Mouse (Mus musculus): ENCODE data around the gene Hbq1a. TPM values are rescaled to one million over a fixed set of nuclear protein-coding genes. Genes with fewer than 3 reads are reported as not detected.
"Not testable (repeated sequence)": the region's sequence is repeated elsewhere in the genome, so short reads cannot be mapped to it uniquely, and the experiment has no call there.

Hbq1a gene
- not detected in 2 replicates for total RNA-seq (2014; rRNA removed; ENCODE audit: low replicate concordance)
- polyA plus RNA-seq (2015; fragmentation: Nextera tagmentation; extraction: Ambion mirVana): 0.34 TPM in 1 of 2 replicates, not detected in the other

GRCm38 (mm10) chr11:32299865-32300264 is at the start of gene Hbq1a:
Hbq1a (plus strand) TSS chr11:32300069.
- not testable (repeated sequence) for H3K9me3 ChIP-seq (replicated peaks; ENCODE audit: control insufficient read depth, low read length); H3K27ac ChIP-seq (ENCODE audit: low read depth); H3K4me3 ChIP-seq (ENCODE audit: low read depth, low read length); DNase-seq (ENCODE audit: low spot score); H3K4me1 ChIP-seq (ENCODE audit: control insufficient read depth, insufficient read depth); H3K27me3 ChIP-seq (ENCODE audit: control insufficient read depth, insufficient read depth, low read length); H3K36me3 ChIP-seq (replicated peaks; ENCODE audit: control insufficient read depth, insufficient read depth, low read length); H3K9ac ChIP-seq (replicated peaks; ENCODE audit: low read depth, low read length)
- peak; percentile 70 for TF ChIP-seq CTCF (IDR thresholded peaks at IDR 0.05; ENCODE audit: low read depth)
- peak within 1 kb of the TSS; percentile 23; the same call in 1 of the 2 replicates for H3K4me2 ChIP-seq (ENCODE audit: low read depth, low read length)
- peak; percentile 24; the same call in 1 of the 2 replicates for ATAC-seq (ENCODE audit: insufficient read depth, low read depth)
- 6% methylated on average over 16 of the region's 16 CpGs for WGBS

- TF ChIP-seq CTCF (IDR thresholded peaks at IDR 0.05; ENCODE audit: low read depth) (no peak), EP300 (IDR thresholded peaks at IDR 0.05; ENCODE audit: low read depth) (no peak)
- no peak for ATAC-seq (ENCODE audit: insufficient read depth, low read depth)
- H3K27ac ChIP-seq (ENCODE audit: low read depth): no peak overlapping the region
Measured at GRCm38 (mm10) chr11:32250880-32251763, 48.7 kb upstream of the Hbq1a start.

GRCm38 (mm10) chr11:32253121-32253520 is 46.7 kb upstream of the Hbq1a start:
- peaks cover 56% of the 10 kb centered on the region for H3K36me3 ChIP-seq (replicated peaks; ENCODE audit: control insufficient read depth, insufficient read depth, low read length)
- no peak overlapping the region for H3K27ac ChIP-seq (ENCODE audit: low read depth)
- WGBS: 100% methylated on average over 1 of the region's 1 CpGs

More at GRCm38 (mm10) chr11:32250880-32251763, 48.7 kb upstream of the Hbq1a start:
- Histone ChIP-seq H3K4me1 (ENCODE audit: control insufficient read depth, insufficient read depth) (no peaks in the 10 kb centered on the region), H3K36me3 (replicated peaks; ENCODE audit: control insufficient read depth, insufficient read depth, low read length) (peaks cover 74% of the 10 kb centered on the region), H3K9me3 (replicated peaks; ENCODE audit: control insufficient read depth, low read length) (no peaks in the 10 kb centered on the region), H3K9ac (replicated peaks; ENCODE audit: low read depth, low read length) (no peak overlapping the region), H3K4me3 (ENCODE audit: low read depth, low read length) (no peak overlapping the region), H3K27me3 (ENCODE audit: control insufficient read depth, insufficient read depth, low read length) (no peaks in the 10 kb centered on the region), H3K4me2 (ENCODE audit: low read depth, low read length) (no peak overlapping the region)
- DNase-seq (ENCODE audit: low spot score): no peak
- WGBS: 79% methylated on average over 8 of the region's 8 CpGs

GRCm38 (mm10) chr11:32256146-32256545 is 43.7 kb upstream of the Hbq1a start:
- 92% methylated on average over 1 of the region's 1 CpGs for WGBS

More at GRCm38 (mm10) chr11:32253121-32253520, 46.7 kb upstream of the Hbq1a start:
- TF ChIP-seq EP300 (IDR thresholded peaks at IDR 0.05; ENCODE audit: low read depth): no peak
- no peak for TF ChIP-seq CTCF (IDR thresholded peaks at IDR 0.05; ENCODE audit: low read depth)
- Histone ChIP-seq H3K27me3 (ENCODE audit: control insufficient read depth, insufficient read depth, low read length) (no peaks in the 10 kb centered on the region), H3K4me3 (ENCODE audit: low read depth, low read length) (no peak overlapping the region), H3K9me3 (replicated peaks; ENCODE audit: control insufficient read depth, low read length) (no peaks in the 10 kb centered on the region), H3K9ac (replicated peaks; ENCODE audit: low read depth, low read length) (no peak overlapping the region), H3K4me2 (ENCODE audit: low read depth, low read length) (no peak overlapping the region), H3K4me1 (ENCODE audit: control insufficient read depth, insufficient read depth) (no peaks in the 10 kb centered on the region)
- ATAC-seq (ENCODE audit: insufficient read depth, low read depth) (no peak), DNase-seq (ENCODE audit: low spot score) (no peak)

GRCm38 (mm10) chr11:32256566-32256965 is 43.3 kb upstream of the Hbq1a start:
- ATAC-seq (ENCODE audit: insufficient read depth, low read depth) (no peak), DNase-seq (ENCODE audit: low spot score) (no peak)
- no peak overlapping the region for H3K4me2 ChIP-seq (ENCODE audit: low read depth, low read length)
- no peaks in the 10 kb centered on the region for H3K27me3 ChIP-seq (ENCODE audit: control insufficient read depth, insufficient read depth, low read length)
- peaks cover 50% of the 10 kb centered on the region for H3K36me3 ChIP-seq (replicated peaks; ENCODE audit: control insufficient read depth, insufficient read depth, low read length)
- no peak overlapping the region for H3K27ac ChIP-seq (ENCODE audit: low read depth)
- no peak overlapping the region for H3K4me3 ChIP-seq (ENCODE audit: low read depth, low read length)
- WGBS: 83% methylated on average over 3 of the region's 3 CpGs
- H3K9ac ChIP-seq (replicated peaks; ENCODE audit: low read depth, low read length): no peak overlapping the region
- no peak for TF ChIP-seq CTCF (IDR thresholded peaks at IDR 0.05; ENCODE audit: low read depth)
- no peak for TF ChIP-seq EP300 (IDR thresholded peaks at IDR 0.05; ENCODE audit: low read depth)
- H3K4me1 ChIP-seq (ENCODE audit: control insufficient read depth, insufficient read depth): no peaks in the 10 kb centered on the region
- H3K9me3 ChIP-seq (replicated peaks; ENCODE audit: control insufficient read depth, low read length): no peaks in the 10 kb centered on the region

More at GRCm38 (mm10) chr11:32256146-32256545, 43.7 kb upstream of the Hbq1a start:
- DNase-seq (ENCODE audit: low spot score) (no peak), ATAC-seq (ENCODE audit: insufficient read depth, low read depth) (no peak)
- H3K27ac ChIP-seq (ENCODE audit: low read depth): no peak overlapping the region
- no peak overlapping the region for H3K4me2 ChIP-seq (ENCODE audit: low read depth, low read length)
- no peaks in the 10 kb centered on the region for H3K27me3 ChIP-seq (ENCODE audit: control insufficient read depth, insufficient read depth, low read length)
- no peaks in the 10 kb centered on the region for H3K9me3 ChIP-seq (replicated peaks; ENCODE audit: control insufficient read depth, low read length)
- H3K4me1 ChIP-seq (ENCODE audit: control insufficient read depth, insufficient read depth): no peaks in the 10 kb centered on the region
- H3K9ac ChIP-seq (replicated peaks; ENCODE audit: low read depth, low read length): no peak overlapping the region
- TF ChIP-seq EP300 (IDR thresholded peaks at IDR 0.05; ENCODE audit: low read depth) (no peak), CTCF (IDR thresholded peaks at IDR 0.05; ENCODE audit: low read depth) (no peak)
- no peak overlapping the region for H3K4me3 ChIP-seq (ENCODE audit: low read depth, low read length)
- H3K36me3 ChIP-seq (replicated peaks; ENCODE audit: control insufficient read depth, insufficient read depth, low read length): peaks cover 49% of the 10 kb centered on the region

Measured in heart, postnatal 0 days (tissue).